Mouse (Mus musculus) left cerebral cortex, adult 2 months (tissue): ENCODE measurements around the gene Smox. TPM values are rescaled to one million over a fixed set of nuclear protein-coding genes. Genes with fewer than 3 reads are reported as not detected.

Source experiments
- DNase-seq, 2 experiments: peaks; one replicate each; pipeline ENCODE4 v3.0.0; 2021 to 2022; ENCODE audit warnings: low spot score in 2 of 2, mixed read lengths in 1 of 2; ENCODE audit errors: extremely low spot score in 1 of 2
- H3K27ac ChIP-seq: fragments of 200-600 bp; 2 replicates; pipeline ENCODE4 v1.8.1; 2022
- H3K4me3 ChIP-seq: fragments of 200-600 bp; 2 replicates; pipeline ENCODE4 v1.8.1; 2022
- CTCF ChIP-seq: fragments of 200-600 bp; IDR thresholded peaks from 2 replicates; pipeline ENCODE4 v1.8.1; 2022; ENCODE audit warnings: antibody characterized with exemption, mild to moderate bottlenecking, moderate library complexity
- intact Hi-C: fragments of 180-260 bp; cut with DNase I; formaldehyde crosslinking; loops from one replicate; pipeline ENCODE4 v1.15.1; 2025
- total RNA-seq, 2 experiments: library from RNA; stranded (reverse); gene quantifications; 2 replicates each; pipeline ENCODE4 v1.2.3; 2021

The Smox gene
- total RNA-seq, 2 experiments from 2014 or later, result 68.9 to 80.3 TPM

DNA sequence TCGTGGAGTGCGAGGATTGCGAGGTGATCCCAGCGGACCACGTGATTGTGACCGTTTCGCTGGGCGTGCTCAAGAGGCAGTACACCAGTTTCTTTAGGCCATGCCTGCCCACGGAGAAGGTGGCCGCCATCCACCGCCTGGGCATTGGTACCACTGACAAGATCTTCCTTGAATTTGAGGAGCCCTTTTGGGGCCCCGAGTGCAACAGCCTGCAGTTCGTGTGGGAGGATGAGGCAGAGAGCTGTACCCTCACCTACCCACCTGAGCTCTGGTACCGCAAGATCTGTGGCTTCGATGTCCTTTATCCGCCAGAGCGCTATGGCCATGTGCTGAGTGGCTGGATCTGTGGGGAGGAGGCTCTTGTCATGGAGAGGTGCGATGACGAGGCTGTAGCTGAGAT, 29.4 kb downstream of the Smox start:
- no peak for DNase-seq
- no peak overlapping the region for H3K27ac ChIP-seq
- intact Hi-C loops, result no loop called here
- no peak for TF ChIP-seq CTCF
- H3K4me3 ChIP-seq, result no peak overlapping the region

DNA sequence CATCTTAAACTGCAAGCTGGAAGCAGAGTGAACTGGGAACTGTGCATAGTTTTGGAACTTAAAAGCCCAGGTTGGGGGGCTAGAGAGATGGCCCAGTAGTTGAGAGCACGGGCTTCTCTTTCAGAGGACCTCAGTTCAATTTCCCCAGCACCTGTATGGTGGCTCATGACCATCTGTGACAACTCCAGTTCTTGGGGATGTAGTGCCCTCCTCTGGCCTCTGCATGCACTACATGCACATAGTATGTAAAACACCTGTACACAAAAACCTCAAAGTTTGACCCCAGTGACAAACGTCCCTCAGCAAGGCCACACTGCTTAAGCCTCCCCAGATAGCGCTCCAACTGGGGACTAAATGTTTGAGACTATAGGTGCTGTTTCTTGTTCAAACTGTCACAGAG, 35.8 kb downstream of the Smox start:
- no peak overlapping the region for H3K4me3 ChIP-seq
- intact Hi-C loops, result no loop called here
- no peak overlapping the region for H3K27ac ChIP-seq
- peak in 1 of 2 experiments; percentile 36 for DNase-seq
- peak; percentile 55 for TF ChIP-seq CTCF

DNA sequence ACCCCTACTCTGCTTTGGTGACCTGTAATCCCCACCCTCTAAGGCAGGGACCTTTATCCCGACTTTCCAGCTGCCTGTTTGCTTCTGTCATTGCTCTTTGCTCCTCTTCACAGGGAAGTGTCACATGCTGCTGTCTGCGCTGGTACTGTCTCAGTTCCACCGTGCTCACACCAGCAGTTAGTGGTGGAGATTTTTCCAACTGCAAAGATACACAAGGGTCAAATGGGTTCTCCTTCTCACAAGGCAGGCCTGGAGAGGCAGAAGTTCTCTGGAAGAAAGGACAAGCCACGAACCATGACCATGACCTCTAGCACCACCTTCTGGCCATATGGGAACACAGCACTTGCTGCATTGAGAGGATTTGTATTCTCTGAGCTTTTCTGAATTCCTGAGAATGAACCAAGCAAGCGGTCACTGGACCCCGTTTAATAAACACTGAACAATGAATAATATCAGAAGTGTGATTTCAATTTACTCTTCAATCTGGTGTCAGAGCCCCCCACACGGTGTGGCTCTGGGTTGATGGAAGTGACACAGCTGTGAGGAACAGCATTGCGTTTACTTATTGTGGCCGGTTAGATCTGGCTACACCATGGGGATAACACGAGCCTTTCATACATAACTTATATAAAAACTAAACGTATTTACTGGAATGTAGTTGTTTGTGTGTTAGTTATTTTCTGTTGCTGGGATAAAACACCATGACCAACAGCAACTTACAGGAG, 38.8 kb downstream of the Smox start:
- Histone ChIP-seq H3K27ac (no peak overlapping the region), H3K4me3 (no peak overlapping the region)
- peak; percentile 52 to 63 for DNase-seq
- peak; percentile 82 for TF ChIP-seq CTCF
- intact Hi-C loops, result loop anchor here (1.0 kb wide), 1 partner anchor 107 kb away; no protein-coding TSS in a partner anchor

DNA sequence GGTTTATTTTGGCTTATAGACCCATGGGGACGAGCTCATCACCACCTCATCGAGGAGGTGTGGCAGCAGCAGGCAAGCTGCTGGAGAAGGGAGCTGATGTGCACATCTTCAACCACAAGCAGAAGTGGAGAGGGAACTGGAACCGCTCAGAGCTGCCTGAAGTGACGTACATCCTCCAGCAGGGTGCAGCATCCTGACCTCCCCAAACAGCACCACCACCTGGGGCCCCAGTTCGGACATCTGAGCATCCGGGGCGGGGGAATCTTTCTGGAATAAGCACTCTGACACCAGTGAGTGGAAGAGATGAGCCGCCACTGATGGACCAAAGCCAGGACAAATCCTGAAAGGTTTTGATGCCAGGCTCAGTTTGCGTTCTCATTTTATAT, 39.3 kb downstream of the Smox start:
- peak; percentile 70 for TF ChIP-seq CTCF
- Histone ChIP-seq H3K4me3 (no peak overlapping the region), H3K27ac (no peak overlapping the region)
- peak; percentile 40 to 61 for DNase-seq
- intact Hi-C loops, result loop anchor here (1.0 kb wide), 1 partner anchor 107 kb away; no protein-coding TSS in a partner anchor

DNA sequence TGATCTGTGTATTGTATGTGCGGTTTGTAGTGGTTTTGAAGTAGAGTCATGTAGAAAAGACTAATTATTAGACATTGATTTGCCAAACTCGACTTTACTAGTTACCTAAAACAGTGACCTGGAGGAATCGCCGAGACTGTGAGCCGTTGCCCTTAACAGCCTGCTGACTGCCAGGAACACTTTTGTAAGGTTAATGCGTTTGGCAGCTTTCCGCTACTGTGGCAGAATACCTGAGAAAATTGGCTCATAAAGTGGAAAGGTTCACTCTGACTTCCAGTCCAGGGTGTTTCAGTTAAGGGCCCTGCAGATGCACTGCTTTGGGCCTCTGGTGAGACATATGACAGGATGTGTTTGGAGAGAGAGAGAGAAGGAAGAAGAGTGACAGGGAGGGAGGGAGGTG, 40.0 kb downstream of the Smox start:
- TF ChIP-seq CTCF, result no peak
- no peak overlapping the region for H3K4me3 ChIP-seq
- intact Hi-C loops, result no loop called here
- no peak for DNase-seq
- H3K27ac ChIP-seq, result no peak overlapping the region

DNA sequence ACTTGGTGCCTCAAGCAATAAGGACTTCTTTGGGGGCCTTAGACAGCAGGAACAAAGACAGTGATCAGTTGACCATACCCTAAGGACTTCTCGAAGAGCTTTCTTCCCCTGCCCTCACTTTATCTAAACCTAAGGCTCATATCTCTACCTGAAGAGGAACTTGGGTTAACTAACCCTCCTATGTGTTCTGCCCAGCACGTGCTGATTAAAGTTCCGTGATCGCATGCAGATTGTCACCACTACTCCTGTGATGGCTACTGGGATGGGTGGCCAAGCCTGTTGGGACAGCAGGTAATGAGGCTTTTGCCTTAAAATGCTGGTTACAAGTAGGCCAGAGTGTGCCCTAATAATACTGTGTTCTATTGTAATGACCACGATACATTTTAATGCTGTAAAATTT, 43.9 kb downstream of the Smox start:
- intact Hi-C loops, result no loop called here
- DNase-seq, result no peak
- TF ChIP-seq CTCF, result no peak
- no peak overlapping the region for H3K27ac ChIP-seq
- no peak overlapping the region for H3K4me3 ChIP-seq

DNA sequence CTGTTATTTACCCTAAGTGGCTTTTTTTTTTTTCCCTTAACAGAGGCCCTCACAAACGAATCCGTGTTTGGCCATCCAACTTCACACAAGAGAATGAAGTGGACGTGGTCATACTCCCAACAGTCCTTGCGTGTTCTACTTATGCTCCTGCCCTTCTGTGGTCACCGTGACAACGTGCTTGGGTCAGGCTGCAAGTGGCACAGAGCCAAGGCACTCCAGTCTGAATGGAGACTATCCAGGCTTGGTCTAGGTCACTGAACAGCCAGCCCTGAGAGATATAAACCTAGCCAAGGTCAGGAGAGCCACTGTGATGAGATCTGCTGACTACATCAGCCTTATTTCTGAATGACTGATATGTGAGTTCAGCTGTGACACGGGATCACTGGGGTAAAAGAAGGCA, 47.0 kb downstream of the Smox start:
- no peak for DNase-seq
- TF ChIP-seq CTCF, result no peak
- intact Hi-C loops, result no loop called here

DNA sequence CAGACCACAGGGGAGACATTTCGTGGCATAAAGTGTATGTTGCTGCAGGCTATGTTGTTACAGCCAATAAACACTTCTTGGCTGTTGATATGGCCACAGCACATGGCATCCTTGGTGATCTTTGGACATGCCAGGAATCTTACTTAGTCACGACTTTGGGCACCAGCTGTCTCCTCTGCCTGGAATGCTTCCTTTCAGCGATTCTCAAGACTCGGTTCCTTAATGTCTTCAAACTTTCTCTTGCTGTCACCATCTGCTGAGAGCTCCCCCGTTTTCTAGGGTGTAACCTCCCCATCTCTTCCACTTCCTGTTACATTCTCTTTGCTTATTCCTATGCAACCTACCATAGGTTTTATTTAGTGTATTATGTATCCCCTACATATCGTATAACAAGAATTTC, 48.5 kb downstream of the Smox start:
- no peak for TF ChIP-seq CTCF
- no peak for DNase-seq

More for the DNA sequence above, 47.0 kb downstream of the Smox start:
- no peak overlapping the region for H3K4me3 ChIP-seq
- no peak overlapping the region for H3K27ac ChIP-seq

DNA sequence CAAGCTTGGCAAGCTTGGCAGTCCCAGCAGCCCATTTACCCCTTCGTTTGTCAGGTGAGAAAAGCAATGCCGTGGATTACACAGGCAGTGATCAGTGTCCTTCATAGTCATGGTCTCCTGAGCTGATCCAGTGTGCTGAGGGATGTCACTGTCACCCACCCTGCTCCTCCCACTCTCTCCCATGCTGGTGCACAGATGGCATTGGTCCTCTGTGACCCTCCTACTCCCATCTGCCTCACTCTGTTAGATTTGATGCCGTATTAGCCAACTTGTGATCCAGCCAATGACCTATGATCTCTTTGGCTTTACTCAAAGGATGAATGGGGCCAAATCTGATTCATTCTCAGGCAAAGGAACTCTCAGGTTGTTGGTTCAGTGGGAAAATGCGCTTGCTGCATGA, 50.4 kb downstream of the Smox start:
- H3K4me3 ChIP-seq, result no peak overlapping the region
- no peak for TF ChIP-seq CTCF
- DNase-seq, result no peak
- intact Hi-C loops, result loop anchor here (10.0 kb wide), 1 partner anchor 403 kb away; no protein-coding TSS in a partner anchor
- H3K27ac ChIP-seq, result no peak overlapping the region

More for the DNA sequence above, 48.5 kb downstream of the Smox start:
- no peak overlapping the region for H3K4me3 ChIP-seq
- H3K27ac ChIP-seq, result no peak overlapping the region
- intact Hi-C loops, result loop anchor here (10.0 kb wide), 1 partner anchor 405 kb away; no protein-coding TSS in a partner anchor

DNA sequence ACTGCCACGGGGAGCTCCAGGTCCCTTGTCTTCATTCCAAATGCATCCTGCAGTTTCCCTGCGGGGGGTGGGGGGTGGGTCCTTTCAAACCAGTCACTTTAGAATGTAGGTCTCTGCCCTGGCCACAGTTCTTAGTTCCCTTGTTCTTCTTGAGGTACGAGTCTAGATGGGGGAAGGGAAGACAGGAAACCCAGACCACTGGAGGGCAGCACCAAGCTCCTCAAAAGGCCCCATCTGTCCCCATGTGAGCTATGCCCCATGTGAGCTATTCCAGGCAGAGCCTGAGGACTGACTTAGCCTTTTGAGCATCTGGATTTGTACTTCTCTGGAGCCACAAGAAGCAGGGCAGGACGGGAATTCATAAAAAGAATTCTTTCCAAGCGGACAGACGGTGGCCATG, 51.2 kb downstream of the Smox start:
- intact Hi-C loops, result loop anchor here (10.0 kb wide), 1 partner anchor 402 kb away; no protein-coding TSS in a partner anchor
- no peak overlapping the region for H3K4me3 ChIP-seq
- no peak overlapping the region for H3K27ac ChIP-seq
- DNase-seq, result no peak
- TF ChIP-seq CTCF, result peak; percentile 35

DNA sequence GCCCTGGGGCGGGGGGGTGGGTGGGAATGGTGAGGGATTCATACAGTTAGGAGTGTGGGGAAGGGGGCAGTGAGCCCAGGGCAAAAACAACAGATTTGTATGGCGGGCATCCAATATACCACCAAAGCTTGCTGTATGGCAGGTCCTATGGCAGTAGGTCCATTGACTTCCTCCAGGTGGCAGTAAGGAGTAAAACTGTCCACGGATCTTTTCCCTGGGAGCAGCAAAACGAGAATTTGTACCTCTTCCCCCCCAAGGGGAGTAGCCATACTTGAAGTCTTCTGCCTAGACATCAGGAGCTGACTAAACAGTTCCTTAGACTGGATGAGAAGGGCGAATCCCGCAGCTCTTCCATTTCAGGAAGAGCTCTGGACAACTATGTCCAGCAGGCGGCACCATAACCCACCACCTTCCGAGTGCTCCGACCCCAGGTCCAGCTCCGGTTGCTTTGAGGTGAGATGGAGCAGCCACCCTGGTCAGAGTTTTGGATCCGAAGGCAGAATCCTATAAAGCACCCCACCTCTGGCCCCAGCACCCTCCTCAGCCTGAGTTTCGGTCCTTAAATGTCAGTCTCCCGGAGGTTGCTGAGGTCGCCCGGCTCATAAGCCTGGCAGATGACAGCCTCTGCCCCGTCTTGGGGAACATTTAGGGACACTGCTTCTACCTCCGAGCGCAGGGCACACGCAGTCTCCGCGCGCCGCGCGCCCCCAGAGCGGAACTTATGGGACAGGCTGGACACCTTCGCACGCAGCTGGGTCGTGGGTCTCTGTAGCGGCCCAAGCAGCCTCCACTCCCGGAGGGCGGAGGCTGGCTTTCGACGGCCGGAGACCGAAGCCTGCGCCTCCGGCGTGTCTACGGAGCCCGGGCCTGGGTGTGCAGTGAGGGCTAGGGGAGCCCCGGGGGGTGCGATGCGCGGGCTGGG, 54.4 kb downstream of the Smox start:
- DNase-seq, result peak; percentile 34 to 43
- TF ChIP-seq CTCF, result peak; percentile 81
- Histone ChIP-seq H3K27ac (peak overlapping the region; percentile 15; the same call in 1 of the 2 replicates), H3K4me3 (peak overlapping the region; percentile 30)
- intact Hi-C loops, result loop anchor here (1.0 to 10.0 kb wide), 3 partner anchors 226 to 399 kb away; no protein-coding TSS in a partner anchor

DNA sequence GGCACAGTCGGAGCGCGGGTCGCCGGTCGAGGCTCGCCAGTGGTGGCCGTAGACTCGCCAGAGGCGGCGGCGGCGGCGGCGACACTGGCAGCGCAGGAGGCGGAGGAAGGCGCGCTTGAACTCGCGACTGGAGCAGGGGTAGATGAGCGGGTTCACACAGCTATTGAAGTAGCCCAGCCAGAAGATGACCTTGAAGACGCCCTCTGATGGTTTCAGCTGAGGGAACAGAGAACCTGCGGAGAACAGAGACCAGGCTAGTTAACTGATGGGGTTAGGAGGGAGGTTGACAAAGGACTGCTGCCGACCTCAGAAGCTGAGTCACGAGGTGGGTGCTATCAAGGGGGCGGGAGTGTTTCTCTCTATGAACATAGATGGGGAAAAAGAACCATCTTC, 55.0 kb downstream of the Smox start:
- no peak for DNase-seq
- TF ChIP-seq CTCF, result no peak
- Histone ChIP-seq H3K4me3 (peak overlapping the region; percentile 30), H3K27ac (peak overlapping the region; percentile 15; the same call in 1 of the 2 replicates)
- intact Hi-C loops, result loop anchor here (10.0 kb wide), 1 partner anchor 398 kb away; no protein-coding TSS in a partner anchor
